Mouse (Mus musculus): ENCODE results near the gene Amer2.

The Amer2 gene

DNA sequence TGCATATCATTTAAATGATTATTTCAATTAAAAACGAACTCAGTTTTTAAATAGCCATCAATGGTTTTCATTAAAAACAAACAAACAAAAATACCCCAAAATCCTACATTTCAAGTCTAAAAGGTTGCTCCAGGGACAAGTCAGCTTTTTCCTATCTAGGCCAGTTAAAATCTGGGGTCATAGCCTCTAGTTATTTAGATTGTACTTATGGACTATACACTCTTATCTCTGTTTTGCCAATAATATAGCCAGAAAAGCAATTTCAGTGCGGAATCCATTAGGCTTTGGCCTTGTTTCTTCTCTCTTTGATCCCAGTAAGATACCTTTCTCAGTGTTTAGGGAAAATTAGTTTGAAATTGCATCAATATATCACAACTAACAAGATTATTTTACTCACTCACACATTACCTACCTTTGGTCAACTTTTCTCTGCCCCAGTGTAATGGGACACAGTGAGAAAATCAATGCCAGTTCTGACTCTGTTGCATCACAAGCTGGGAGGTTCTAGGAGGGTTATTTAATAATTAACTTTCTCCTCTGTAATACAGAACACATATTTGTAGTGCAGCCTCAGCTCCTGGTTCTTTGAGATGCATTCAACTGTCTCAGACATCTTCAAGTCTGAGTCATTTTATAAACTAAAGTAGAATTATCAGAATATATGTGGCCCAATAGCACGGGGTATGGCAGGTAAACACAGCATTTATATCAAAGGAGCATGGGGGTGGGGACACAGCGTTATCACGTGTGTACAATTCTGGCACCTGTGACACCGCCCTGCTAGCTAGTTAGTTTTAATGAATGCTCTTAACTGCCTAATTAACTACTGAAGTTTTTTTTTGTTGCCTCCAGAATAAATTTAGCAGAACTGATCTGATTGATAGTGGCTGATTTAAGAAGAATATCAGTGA, 13.8 kb downstream of the Amer2 start:
- DNase-seq (ENCODE audit: low read depth, low spot score), result no peak

- no peak for DNase-seq (ENCODE audit: low read depth, low spot score)
Measured at GRCm38 (mm10) chr14:60388332-60388731, 15.3 kb downstream of the Amer2 start.

DNA sequence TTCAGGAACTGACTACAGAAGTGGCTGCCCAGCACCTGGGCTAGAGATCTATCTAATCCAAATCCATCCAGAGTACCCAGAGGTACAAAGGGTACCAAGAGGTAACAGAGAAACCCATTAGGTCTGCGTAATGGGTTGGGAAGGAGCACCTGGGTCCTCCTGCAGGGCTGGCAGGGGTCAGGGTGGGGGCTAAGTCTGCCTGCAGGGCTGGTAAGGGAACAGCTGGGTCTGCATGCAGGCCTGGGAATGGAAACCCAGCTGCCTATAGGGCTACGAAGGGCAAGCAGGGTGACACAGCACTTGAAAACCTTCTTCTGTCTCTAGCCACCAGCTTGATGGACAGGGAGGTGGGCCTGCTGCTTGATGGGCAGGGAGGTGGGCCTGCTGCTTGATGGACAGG, 19.1 kb downstream of the Amer2 start:
- no peak for DNase-seq (ENCODE audit: low read depth, low spot score)

DNA sequence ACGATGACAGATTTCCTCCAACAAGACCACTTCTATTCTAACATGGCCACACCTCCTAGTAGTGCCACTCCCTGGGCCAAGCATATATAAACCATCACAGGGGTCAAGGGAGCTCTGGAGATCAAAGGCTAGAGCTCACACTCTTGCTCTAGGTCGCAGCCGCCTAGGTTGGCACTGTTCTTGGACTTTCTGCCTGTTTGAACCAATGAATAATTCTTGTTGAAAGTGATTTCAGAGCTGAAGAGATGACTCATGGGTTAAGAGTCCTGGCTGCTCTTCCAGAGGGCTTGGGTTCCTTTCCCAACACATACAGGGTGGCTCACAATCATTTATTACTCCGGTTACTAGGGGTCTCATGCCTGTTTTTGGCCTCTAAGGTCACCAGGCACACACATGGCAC, 24.3 kb downstream of the Amer2 start:
- DNase-seq (ENCODE audit: low read depth, low spot score), result no peak

DNA sequence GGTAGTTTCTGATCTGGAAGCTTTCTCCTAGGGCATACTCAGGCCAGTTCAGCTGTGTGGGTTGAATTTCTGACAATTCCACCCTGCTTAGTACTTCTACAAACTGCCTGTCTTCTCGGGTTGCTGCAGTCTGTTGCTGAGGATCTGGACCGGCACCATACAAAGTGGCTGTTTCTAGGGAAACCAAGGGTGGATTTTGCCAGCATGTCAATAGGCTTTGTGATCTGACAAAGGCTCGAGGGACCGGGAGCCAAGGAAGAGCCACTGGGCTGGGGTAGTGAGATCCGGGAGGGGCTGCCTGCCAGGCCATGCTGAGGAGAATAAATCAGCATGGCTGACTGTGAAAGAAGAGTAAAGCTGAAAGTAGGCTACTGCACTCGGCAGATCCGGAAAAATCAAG, 25.8 kb downstream of the Amer2 start:
- no peak for DNase-seq (ENCODE audit: low read depth, low spot score)

DNA sequence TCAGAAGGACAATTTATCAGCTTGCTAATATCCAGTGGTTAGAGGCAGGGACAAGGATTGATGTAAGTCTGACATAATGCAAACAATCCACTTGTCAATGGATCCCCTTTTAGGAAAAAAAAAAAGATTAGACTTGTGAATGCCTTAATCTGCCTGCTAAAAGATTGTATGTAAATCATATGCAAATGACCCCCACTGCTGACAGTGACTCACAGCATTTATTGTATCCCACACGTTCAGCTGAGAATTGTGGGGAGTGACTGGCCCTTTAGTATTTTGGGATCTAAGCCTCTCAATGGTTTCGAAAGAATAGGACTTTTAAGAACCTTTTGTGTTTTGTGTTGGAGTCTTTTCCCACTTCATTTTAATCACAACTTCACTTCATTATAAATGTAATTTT, 30.2 kb downstream of the Amer2 start:
- no peak for DNase-seq (ENCODE audit: low read depth, low spot score)

GRCm38 (mm10) chr14:60405829-60406228, 32.8 kb downstream of the Amer2 start:
- no peak for DNase-seq (ENCODE audit: low read depth, low spot score)

DNA sequence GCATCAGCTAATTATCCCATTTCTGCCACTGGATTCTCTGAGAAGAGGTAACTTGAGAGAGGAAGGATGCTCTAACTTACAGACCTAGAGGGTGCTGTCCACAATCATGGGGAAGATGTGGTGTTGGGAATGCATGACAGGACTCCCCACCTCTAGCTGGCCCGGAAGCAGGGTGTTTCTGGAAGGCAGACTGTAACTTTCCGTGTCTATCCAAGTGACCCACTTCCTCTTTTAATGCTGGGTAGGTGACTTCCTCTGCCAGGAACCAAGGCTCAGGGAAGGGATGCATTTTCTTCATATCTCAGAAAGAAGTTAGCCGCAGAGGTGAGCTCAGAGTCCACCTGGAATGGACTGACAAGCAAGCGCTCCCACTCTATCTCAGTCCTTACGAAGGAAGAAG, 33.5 kb downstream of the Amer2 start:
- no peak for DNase-seq (ENCODE audit: low read depth, low spot score)

DNA sequence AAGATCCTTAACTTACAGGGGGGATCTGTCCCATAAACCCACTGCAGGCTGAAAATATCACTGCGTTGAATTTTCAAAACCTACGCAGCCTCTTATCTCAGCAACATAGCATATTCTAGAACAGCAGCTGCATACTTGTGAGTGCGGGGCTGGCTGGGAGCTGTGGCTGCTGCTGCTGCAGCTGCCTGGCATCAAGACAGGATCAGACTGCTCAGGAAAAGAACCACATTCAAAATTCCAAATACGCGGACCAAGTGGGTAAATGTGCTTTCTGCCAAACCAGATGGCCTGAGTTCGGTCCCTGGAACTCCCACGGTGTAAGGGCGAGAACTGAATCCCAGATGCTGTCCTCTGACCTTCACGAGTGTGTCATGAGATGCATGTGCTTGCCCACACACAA, 34.3 kb downstream of the Amer2 start:
- no peak for DNase-seq (ENCODE audit: low read depth, low spot score)

- no peak for DNase-seq (ENCODE audit: low read depth, low spot score)
Measured at GRCm38 (mm10) chr14:60409702-60410491, 36.8 kb downstream of the Amer2 start.

- no peak for DNase-seq (ENCODE audit: low read depth, low spot score)
Measured at GRCm38 (mm10) chr14:60411229-60411628, 38.2 kb downstream of the Amer2 start.

- DNase-seq (ENCODE audit: low read depth, low spot score), result no peak
Measured at GRCm38 (mm10) chr14:60414691-60415090, 41.6 kb downstream of the Amer2 start.

DNA sequence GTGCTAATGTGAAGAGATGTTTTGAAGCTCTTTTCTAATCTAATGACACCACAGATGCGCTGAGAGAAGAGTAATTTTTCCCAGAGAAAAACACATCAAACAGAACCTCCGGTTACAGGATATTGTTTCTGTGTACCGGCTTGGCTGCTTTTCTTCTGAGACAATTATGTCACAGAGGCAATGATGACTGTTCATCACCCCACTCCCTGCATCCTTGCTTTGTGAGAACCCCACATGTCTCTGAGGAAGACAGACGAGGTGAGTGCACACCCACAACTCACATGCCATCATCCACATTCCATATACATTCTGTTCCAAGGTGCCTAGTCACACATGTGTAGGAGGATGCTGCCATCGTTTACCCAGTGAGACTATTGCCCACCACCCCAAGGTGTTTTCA, 44.9 kb downstream of the Amer2 start:
- DNase-seq (ENCODE audit: low read depth, low spot score), result no peak

DNA sequence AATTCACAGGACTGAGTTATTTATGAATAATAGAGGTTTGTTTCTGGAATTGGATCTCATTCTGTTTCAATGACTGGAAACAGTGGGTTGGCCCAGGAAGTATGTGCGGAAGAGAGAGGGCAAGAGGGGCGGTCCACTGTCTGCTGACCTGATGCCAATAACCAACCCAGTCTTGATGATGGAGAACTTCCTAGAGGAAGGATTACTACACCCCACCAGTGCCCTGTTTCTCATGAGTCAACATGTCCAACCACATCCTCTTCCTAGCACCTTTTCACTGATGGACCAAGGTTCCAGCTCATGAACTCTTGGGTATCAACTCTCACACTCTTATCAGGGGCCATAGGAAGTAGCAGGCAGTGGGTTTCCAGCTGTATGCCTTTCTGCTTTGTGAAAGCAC, 49.9 kb downstream of the Amer2 start:
- no peak for DNase-seq (ENCODE audit: low read depth, low spot score)

DNA sequence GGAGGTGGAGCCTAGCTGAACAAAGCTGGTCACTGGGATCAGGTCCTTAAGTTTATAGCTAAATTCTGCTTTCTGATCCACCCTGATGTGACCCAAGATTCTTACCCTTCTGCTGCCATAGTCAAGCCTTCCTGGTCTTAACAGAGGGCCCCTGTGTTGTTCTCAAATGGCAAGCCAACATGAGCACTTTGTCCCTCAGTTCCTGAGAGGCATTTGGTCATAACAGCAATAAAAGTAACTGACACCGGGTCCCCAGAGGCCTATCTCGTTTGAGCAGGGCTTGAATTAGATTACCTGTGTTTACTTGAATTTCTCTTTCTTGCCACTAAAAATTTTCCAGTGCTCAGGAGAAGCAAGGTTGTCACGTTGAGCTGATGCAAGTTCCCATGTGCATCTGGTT, 51.1 kb downstream of the Amer2 start:
- no peak for DNase-seq (ENCODE audit: low read depth, low spot score)

GRCm38 (mm10) chr14:60425553-60425952, 52.5 kb downstream of the Amer2 start:
- no peak for DNase-seq (ENCODE audit: low read depth, low spot score)

DNA sequence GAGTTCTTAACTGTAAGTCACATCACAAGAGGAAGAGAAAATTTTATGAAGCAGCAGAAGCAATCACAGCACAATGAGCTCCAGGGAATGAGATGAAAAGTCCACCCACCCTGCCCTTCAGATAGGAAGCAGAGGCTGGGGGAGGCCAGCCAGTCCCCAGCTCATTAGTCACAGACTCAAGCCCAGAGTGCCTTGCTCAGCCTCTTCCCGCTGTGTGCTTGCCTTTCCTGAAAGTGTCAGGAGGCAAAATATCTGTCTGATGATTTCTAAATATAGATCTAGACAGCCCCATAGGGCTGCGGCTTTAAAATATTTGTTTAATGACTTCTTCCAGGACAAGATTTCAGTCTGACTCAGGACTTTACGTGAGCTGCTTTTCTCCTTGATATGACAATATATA, 54.8 kb downstream of the Amer2 start:
- DNase-seq (ENCODE audit: low read depth, low spot score), result no peak

GRCm38 (mm10) chr14:60429513-60429912, 56.5 kb downstream of the Amer2 start:
- no peak for DNase-seq (ENCODE audit: low read depth, low spot score)

DNA sequence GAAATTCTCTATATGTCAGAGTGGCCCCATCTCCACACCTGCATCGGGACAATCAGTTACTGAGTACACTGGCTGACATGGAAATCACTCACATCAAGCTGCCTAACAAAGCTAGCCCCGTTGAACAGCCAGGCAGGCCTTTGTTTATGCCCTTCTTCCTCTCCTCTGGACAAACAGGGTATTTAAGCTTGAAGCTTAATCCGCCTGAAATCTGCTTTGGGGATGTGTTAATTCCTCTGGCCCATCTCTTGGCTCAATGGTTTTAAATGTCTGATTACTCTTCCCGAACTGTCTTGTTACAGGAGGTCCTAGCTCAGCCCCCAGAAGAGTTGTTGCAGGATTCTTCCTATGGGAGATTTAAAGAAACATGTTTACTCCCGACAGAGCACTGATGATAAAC, 58.5 kb downstream of the Amer2 start:
- DNase-seq (ENCODE audit: low read depth, low spot score), result no peak

- DNase-seq (ENCODE audit: low read depth, low spot score), result no peak
Measured at GRCm38 (mm10) chr14:60432136-60432535, 59.1 kb downstream of the Amer2 start.

DNA sequence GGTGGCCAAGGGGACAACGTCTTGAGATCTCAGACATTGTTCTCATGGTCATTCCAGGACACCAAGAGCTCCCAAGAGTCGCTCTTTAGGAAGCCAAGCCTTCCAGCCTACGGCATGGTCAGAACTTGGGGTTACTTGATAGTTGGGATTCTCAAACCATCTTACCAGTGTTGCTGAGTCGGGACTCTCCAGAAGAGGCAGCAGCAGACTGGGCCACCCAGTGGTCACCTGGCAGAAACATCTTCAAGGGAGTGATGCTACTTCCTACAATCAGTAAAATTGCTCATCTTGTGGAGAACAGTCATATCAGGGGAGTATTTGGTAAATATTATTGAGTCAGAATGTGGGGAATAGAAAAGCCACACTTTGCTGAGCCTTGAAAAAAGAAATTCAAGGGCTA, 62.5 kb downstream of the Amer2 start:
- DNase-seq (ENCODE audit: low read depth, low spot score), result no peak

GRCm38 (mm10) chr14:60436364-60436763, 63.3 kb downstream of the Amer2 start:
- no peak for DNase-seq (ENCODE audit: low read depth, low spot score)

Measured in WW6 (cell line).